Mouse (Mus musculus) kidney, postnatal 0 days (tissue): Measurements from ENCODE around the gene Dad1. TPM values are rescaled to one million over a fixed set of nuclear protein-coding genes. Genes with fewer than 3 reads are reported as not detected.

Experiments
- ATAC-seq: fragments of 200-750 bp; cut with Nextera tagmentation; replicated peaks from 2 replicates; pipeline ENCODE4 v1.8.0; 2017; ENCODE audit warnings: low read depth, moderate number of reproducible peaks, moderate TSS enrichment, moderate library complexity; ENCODE audit not compliant: low FRiP score
- DNase-seq: peaks from one replicate; pipeline ENCODE4 v3.0.0-alpha.2; 2016; ENCODE audit warnings: low spot score
- H3K27ac ChIP-seq: fragments of 300-500 bp; sonication (generic); 2 replicates; pipeline ENCODE4 v1.5.1; 2014; ENCODE audit warnings: mild to moderate bottlenecking
- H3K27me3 ChIP-seq: fragments of 300-500 bp; sonication (generic); 2 replicates; pipeline ENCODE4 v1.6.1; 2014; ENCODE audit warnings: low read length, mixed read lengths; ENCODE audit not compliant: insufficient read depth
- H3K36me3 ChIP-seq: fragments of 300-500 bp; sonication (generic); 2 replicates; pipeline ENCODE4 v1.6.1; 2014; ENCODE audit warnings: low read length, mixed read lengths; ENCODE audit not compliant: insufficient read depth
- H3K4me1 ChIP-seq: fragments of 300-500 bp; sonication (generic); replicated peaks from 2 replicates; pipeline ENCODE4 v1.6.1; 2014; ENCODE audit warnings: antibody characterized with exemption, low read length, mixed read lengths; ENCODE audit not compliant: insufficient read depth
- H3K4me2 ChIP-seq: fragments of 300-500 bp; sonication (generic); 2 replicates; pipeline ENCODE4 v1.6.1; 2014; ENCODE audit warnings: mild to moderate bottlenecking, low read length, moderate library complexity, mixed read lengths
- H3K4me3 ChIP-seq: fragments of 300-500 bp; sonication (generic); replicated peaks from 2 replicates; pipeline ENCODE4 v1.5.1; 2014; ENCODE audit warnings: low read depth, low read length
- H3K9ac ChIP-seq: fragments of 300-500 bp; sonication (generic); 2 replicates; pipeline ENCODE4 v1.6.1; 2014; ENCODE audit warnings: low read depth, low read length
- H3K9me3 ChIP-seq: fragments of 300-500 bp; sonication (generic); replicated peaks from 2 replicates; pipeline ENCODE4 v1.6.1; 2016; ENCODE audit warnings: low read length, inconsistent platforms, mixed read lengths
- CTCF ChIP-seq: IDR thresholded peaks from 2 replicates; pipeline ENCODE4 v1.5.1; 2016; ENCODE audit warnings: antibody characterized with exemption, low read depth, mild to moderate bottlenecking, moderate library complexity
- WGBS: fragments of 180-500 bp; shearing (Covaris S2); extraction: QIAGEN DNeasy Blood & Tissue Kit; methylation state at CpG from one replicate; pipeline ENCODE4 v1.1.7; 2014; 5-methylcytosine and 5-hydroxymethylcytosine counted together
- polyA plus RNA-seq: library from polyadenylated mRNA; unstranded; fragments of >200 nt; fragmentation: Nextera tagmentation; extraction: Ambion mirVana; gene quantifications from 2 replicates; pipeline ENCODE4 v1.2.1, GENCODE M21; 2015

Dad1 gene
- polyA plus RNA-seq, 1 experiment from 2014 or later = 545 TPM

DNA sequence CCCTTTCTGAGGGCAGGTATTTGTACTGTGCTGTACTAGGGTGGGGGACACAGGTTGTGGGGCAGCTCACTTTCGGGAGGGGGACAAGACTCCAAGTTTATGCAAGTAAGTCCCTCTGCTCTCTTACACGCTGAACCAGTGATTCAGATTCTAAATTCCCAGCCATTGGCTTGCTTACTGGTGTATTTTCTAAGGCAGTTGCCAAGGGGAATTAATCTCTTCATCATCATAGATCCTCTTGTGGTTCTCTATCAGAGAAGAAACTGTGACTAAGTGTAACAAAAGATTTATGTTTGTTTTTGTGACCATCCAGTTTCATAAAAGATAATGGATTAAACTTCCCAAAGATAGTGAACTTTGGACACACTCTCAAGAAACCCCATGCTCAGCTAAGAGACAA, 40.2 kb downstream of the Dad1 start:
- no peak overlapping the region for H3K27ac ChIP-seq

GRCm38 (mm10) chr14:54211755-54212154, 42.1 kb downstream of the Dad1 start:
- no peak for TF ChIP-seq CTCF
- DNase-seq (no peak), ATAC-seq (no peak)
- no peak overlapping the region for H3K4me2 ChIP-seq
- H3K27me3 ChIP-seq = no peaks in the 10 kb centered on the region
- no peak overlapping the region for H3K9ac ChIP-seq
- whole genome bisulfite sequencing = 89% methylated on average over 5 of the region's 5 CpGs
- no peak overlapping the region for H3K27ac ChIP-seq
- peaks cover 12% of the 10 kb centered on the region; the same call in 1 of the 2 replicates for H3K4me1 ChIP-seq
- no peaks in the 10 kb centered on the region for H3K9me3 ChIP-seq
- no peak overlapping the region for H3K4me3 ChIP-seq
- H3K36me3 ChIP-seq = no peaks in the 10 kb centered on the region

More for the DNA sequence above, 40.2 kb downstream of the Dad1 start:
- H3K36me3 ChIP-seq = no peaks in the 10 kb centered on the region
- no peak overlapping the region for H3K4me2 ChIP-seq
- H3K9me3 ChIP-seq = no peaks in the 10 kb centered on the region
- H3K9ac ChIP-seq = no peak overlapping the region
- WGBS = 78% methylated on average over 2 of the region's 2 CpGs
- no peak overlapping the region for H3K4me3 ChIP-seq
- TF ChIP-seq CTCF = no peak
- ATAC-seq (no peak), DNase-seq (no peak)
- peaks cover 7% of the 10 kb centered on the region; the same call in 1 of the 2 replicates for H3K4me1 ChIP-seq
- H3K27me3 ChIP-seq = no peaks in the 10 kb centered on the region

- Histone ChIP-seq H3K36me3 (no peaks in the 10 kb centered on the region), H3K27me3 (no peaks in the 10 kb centered on the region), H3K9me3 (no peaks in the 10 kb centered on the region), H3K27ac (no peak overlapping the region), H3K4me1 (peaks cover 13% of the 10 kb centered on the region; the same call in 1 of the 2 replicates), H3K4me2 (no peak overlapping the region), H3K4me3 (no peak overlapping the region), H3K9ac (no peak overlapping the region)
- no peak for DNase-seq
- TF ChIP-seq CTCF = no peak
- no peak for ATAC-seq
- WGBS = 94% methylated on average over 8 of the region's 8 CpGs
These were observed 42.7 kb downstream of the Dad1 start for GRCm38 (mm10) chr14:54211199-54211598.

GRCm38 (mm10) chr14:54210401-54210800, 43.5 kb downstream of the Dad1 start:
- Histone ChIP-seq H3K9ac (no peak overlapping the region), H3K27me3 (no peaks in the 10 kb centered on the region), H3K4me1 (peaks cover 12% of the 10 kb centered on the region), H3K4me3 (no peak overlapping the region), H3K36me3 (no peaks in the 10 kb centered on the region), H3K4me2 (no peak overlapping the region), H3K27ac (no peak overlapping the region), H3K9me3 (no peaks in the 10 kb centered on the region)
- DNase-seq (no peak), ATAC-seq (no peak)
- no peak for TF ChIP-seq CTCF
- WGBS = 92% methylated on average over 2 of the region's 2 CpGs

GRCm38 (mm10) chr14:54209932-54210331, 44.0 kb downstream of the Dad1 start:
- ATAC-seq = no peak

GRCm38 (mm10) chr14:54208741-54209140, 45.2 kb downstream of the Dad1 start:
- WGBS = 84% methylated on average over 6 of the region's 6 CpGs
- ATAC-seq = no peak

More at GRCm38 (mm10) chr14:54209932-54210331, 44.0 kb downstream of the Dad1 start:
- Histone ChIP-seq H3K36me3 (no peaks in the 10 kb centered on the region), H3K9ac (no peak overlapping the region), H3K4me3 (no peak overlapping the region), H3K27me3 (no peaks in the 10 kb centered on the region), H3K4me1 (peaks cover 7% of the 10 kb centered on the region), H3K4me2 (no peak overlapping the region), H3K9me3 (no peaks in the 10 kb centered on the region), H3K27ac (no peak overlapping the region)
- no peak for TF ChIP-seq CTCF
- WGBS = 76% methylated on average over 5 of the region's 5 CpGs
- no peak for DNase-seq

GRCm38 (mm10) chr14:54207924-54208323, 46.0 kb downstream of the Dad1 start:
- no peaks in the 10 kb centered on the region for H3K27me3 ChIP-seq
- H3K36me3 ChIP-seq = no peaks in the 10 kb centered on the region
- no peak overlapping the region for H3K4me2 ChIP-seq
- H3K4me3 ChIP-seq = no peak overlapping the region
- H3K4me1 ChIP-seq = peaks cover 6% of the 10 kb centered on the region; the same call in 1 of the 2 replicates
- ATAC-seq (no peak), DNase-seq (no peak)
- 81% methylated on average over 5 of the region's 5 CpGs for WGBS
- TF ChIP-seq CTCF = no peak
- H3K9ac ChIP-seq = no peak overlapping the region
- no peaks in the 10 kb centered on the region for H3K9me3 ChIP-seq
- no peak overlapping the region for H3K27ac ChIP-seq

More at GRCm38 (mm10) chr14:54208741-54209140, 45.2 kb downstream of the Dad1 start:
- Histone ChIP-seq H3K9ac (no peak overlapping the region), H3K27ac (no peak overlapping the region), H3K4me3 (no peak overlapping the region), H3K36me3 (no peaks in the 10 kb centered on the region), H3K4me1 (peaks cover 6% of the 10 kb centered on the region; the same call in 1 of the 2 replicates), H3K9me3 (no peaks in the 10 kb centered on the region), H3K4me2 (no peak overlapping the region), H3K27me3 (no peaks in the 10 kb centered on the region)
- TF ChIP-seq CTCF = no peak
- no peak for DNase-seq
